Comparison of ENCODE assay signal across 10 mouse cellular contexts in the genomic region with DNA sequence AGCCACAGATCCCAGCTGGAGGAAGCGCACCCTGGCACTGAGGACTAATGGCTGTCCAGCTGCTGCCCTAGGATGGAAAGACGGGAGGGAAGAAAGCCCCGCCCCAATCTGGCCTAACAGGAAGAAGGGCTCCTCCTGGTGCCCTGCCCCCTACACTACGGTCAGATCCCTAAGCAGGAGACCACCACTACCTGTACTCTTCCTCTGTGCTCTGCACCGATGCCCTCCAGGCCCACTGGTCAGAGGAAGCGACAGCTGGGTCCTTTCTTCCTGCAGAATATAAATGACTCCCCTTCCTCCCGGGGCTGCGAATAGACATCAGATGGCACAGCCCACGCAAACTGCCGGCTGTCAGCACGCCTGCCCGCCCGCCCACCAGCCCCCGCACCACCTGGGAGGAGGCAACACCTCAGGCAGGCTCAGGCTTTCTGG. TPM values are rescaled to one million over a fixed set of nuclear protein-coding genes. Genes with fewer than 3 reads are reported as not detected.
DNase-seq lines count a peak whose midpoint lies in the region; ATAC-seq and TF ChIP-seq lines count a peak whose summit lies in the region.
"Had no signal": no experiment of that assay in that cellular context is flagged by ENCODE, and none has a peak within 500 bp of the region (broad histone marks: within the 10 kb centered on the region; RNA-seq: fewer than 3 reads in every experiment).

No protein-coding gene starts in this region.

- peak overlapping the region; percentile 53 for H3K27ac ChIP-seq in heart, embryonic 10.5 days
- no peak overlapping the region for H3K27ac ChIP-seq in heart, postnatal 0 days (ENCODE audit: low read depth)
- peak overlapping the region; percentile 97 for H3K27ac ChIP-seq in left cerebral cortex, adult 2 months
- H3K27ac ChIP-seq in midbrain, embryonic 10.5 days (replicated peaks) = peak overlapping the region; percentile 67
- no peak overlapping the region for H3K27ac ChIP-seq in stomach, embryonic 16.5 days (ENCODE audit: low read length)

- H3K4me2 ChIP-seq in heart, postnatal 0 days (ENCODE audit: low read depth, low read length) = no peak overlapping the region
- peak overlapping the region; percentile 14; the same call in 1 of the 2 replicates for H3K4me2 ChIP-seq in stomach, embryonic 16.5 days (ENCODE audit: low read depth, low read length)

- ATAC-seq in heart, postnatal 0 days (ENCODE audit: insufficient read depth, low read depth) = no peak
- ATAC-seq in stomach, embryonic 16.5 days (ENCODE audit: insufficient read depth, low FRiP score) = no peak

- H3K4me3 ChIP-seq in heart, embryonic 10.5 days = peak overlapping the region; percentile 25; the same call in 1 of the 2 replicates
- no peak overlapping the region for H3K4me3 ChIP-seq in heart, postnatal 0 days (ENCODE audit: low read depth, low read length)
- H3K4me3 ChIP-seq in left cerebral cortex, adult 2 months = peak overlapping the region; percentile 29
- peak overlapping the region; percentile 11; the same call in 1 of the 2 replicates for H3K4me3 ChIP-seq in midbrain, embryonic 10.5 days
- no peak overlapping the region for H3K4me3 ChIP-seq in stomach, embryonic 16.5 days (replicated peaks; ENCODE audit: low read length)

- no peak for TF ChIP-seq EP300 in heart, postnatal 0 days (IDR thresholded peaks at IDR 0.05; ENCODE audit: low read depth)

- peaks cover 60% of the 10 kb centered on the region for H3K4me1 ChIP-seq in heart, embryonic 10.5 days
- peaks cover 21% of the 10 kb centered on the region for H3K4me1 ChIP-seq in heart, postnatal 0 days (ENCODE audit: control insufficient read depth, insufficient read depth)
- H3K4me1 ChIP-seq in midbrain, embryonic 10.5 days = peaks cover 51% of the 10 kb centered on the region
- peaks cover 21% of the 10 kb centered on the region for H3K4me1 ChIP-seq in stomach, embryonic 16.5 days (ENCODE audit: control insufficient read depth, insufficient read depth, low read length)

- peak; percentile 8; the same call in 1 of the 2 replicates for TF ChIP-seq CTCF in heart, postnatal 0 days (IDR thresholded peaks at IDR 0.05; ENCODE audit: low read depth)
- no peak for TF ChIP-seq CTCF in left cerebral cortex, adult 2 months (IDR thresholded peaks at IDR 0.05)

- peaks cover 16% of the 10 kb centered on the region; the same call in 1 of the 2 replicates for H3K36me3 ChIP-seq in heart, embryonic 10.5 days
- peaks cover 5% of the 10 kb centered on the region; the same call in 1 of the 2 replicates for H3K36me3 ChIP-seq in heart, postnatal 0 days (replicated peaks; ENCODE audit: control insufficient read depth, insufficient read depth, low read length)
- peaks cover 20% of the 10 kb centered on the region for H3K36me3 ChIP-seq in midbrain, embryonic 10.5 days
- H3K36me3 ChIP-seq in stomach, embryonic 16.5 days (ENCODE audit: control insufficient read depth, insufficient read depth, low read length) = no peaks in the 10 kb centered on the region

- no peaks in the 10 kb centered on the region for H3K9me3 ChIP-seq in heart, embryonic 10.5 days
- no peaks in the 10 kb centered on the region for H3K9me3 ChIP-seq in heart, postnatal 0 days (replicated peaks; ENCODE audit: control insufficient read depth, low read length)
- no peaks in the 10 kb centered on the region for H3K9me3 ChIP-seq in midbrain, embryonic 10.5 days (replicated peaks)
- no peaks in the 10 kb centered on the region for H3K9me3 ChIP-seq in stomach, embryonic 16.5 days (replicated peaks; ENCODE audit: control insufficient read depth, low read length)
- H3K9me3 ChIP-seq: G1E had no signal

- no peaks in the 10 kb centered on the region; the same call in 1 of the 2 replicates for H3K27me3 ChIP-seq in heart, embryonic 10.5 days (ENCODE audit: insufficient read depth, poor library complexity, severe bottlenecking)
- H3K27me3 ChIP-seq in heart, postnatal 0 days (ENCODE audit: control insufficient read depth, insufficient read depth, low read length) = no peaks in the 10 kb centered on the region
- H3K27me3 ChIP-seq in midbrain, embryonic 10.5 days (ENCODE audit: low read depth, poor library complexity, severe bottlenecking) = no peaks in the 10 kb centered on the region
- H3K27me3 ChIP-seq in stomach, embryonic 16.5 days (ENCODE audit: control insufficient read depth, insufficient read depth, low read length) = no peaks in the 10 kb centered on the region

- WGBS in heart, embryonic 10.5 days = 19% methylated on average over 14 of the region's 14 CpGs
- WGBS in heart, postnatal 0 days = 26% methylated on average over 14 of the region's 14 CpGs
- 23% methylated on average over 14 of the region's 14 CpGs for WGBS in midbrain, embryonic 10.5 days
- whole genome bisulfite sequencing in stomach, embryonic 16.5 days = 26% methylated on average over 13 of the region's 14 CpGs

- intact Hi-C loops in left cerebral cortex, adult 2 months (cut with DNase I) = no loop called here

- no peak for DNase-seq in heart, embryonic 10.5 days (ENCODE audit: low spot score)
- DNase-seq in heart, adult 8-10 months (ENCODE audit: low spot score) = no peak
- peak; percentile 79 for DNase-seq in embryo, embryonic 11 days
- peak; percentile 40 for DNase-seq in heart, postnatal 0 days (ENCODE audit: low spot score)
- DNase-seq in left cerebral cortex, adult 2 months (ENCODE audit: extremely low spot score in 1 of 2, low spot score in 2 of 2) = peak; percentile 79 to 82
- DNase-seq in midbrain, embryonic 10.5 days (ENCODE audit: low spot score) = peak; percentile 47
- DNase-seq in spleen, adult 12 weeks (ENCODE audit: low spot score) = no peak

- peak overlapping the region; percentile 41; the same call in 1 of the 2 replicates for H3K9ac ChIP-seq in heart, postnatal 0 days (replicated peaks; ENCODE audit: low read depth, low read length)
- peak overlapping the region; percentile 12 for H3K9ac ChIP-seq in stomach, embryonic 16.5 days (ENCODE audit: low read length)

RNA-seq across cellular contexts. Expression of gene Cyb561d1, which starts 3.9 kb away (rescaled TPM):
- 3.1 and 3.9 TPM in 2 replicates for polyA plus RNA-seq in heart, embryonic 10.5 days (2016; fragmentation: Nextera tagmentation; extraction: Ambion mirVana)
- 1 to 10 TPM; 5.4 to 8.3 (median 6.5) TPM for total RNA-seq in heart, adult 8-10 months (2022)
- total RNA-seq in heart, postnatal 0 days (2014; rRNA removed; ENCODE audit: low replicate concordance) = 4.0 and 4.7 TPM in 2 replicates
- polyA plus RNA-seq in heart, postnatal 0 days (2015; fragmentation: Nextera tagmentation; extraction: Ambion mirVana) = 3.4 and 3.5 TPM in 2 replicates
- total RNA-seq in left cerebral cortex, adult 2 months (2021) = 10 to 100 TPM; 18.8 to 20.7 TPM
- polyA plus RNA-seq in midbrain, embryonic 10.5 days (2016; fragmentation: Nextera tagmentation; extraction: Ambion mirVana) = 4.9 and 5.0 TPM in 2 replicates
- 4.3 and 4.4 TPM in 2 replicates for polyA plus RNA-seq in stomach, embryonic 16.5 days (2015; fragmentation: Nextera tagmentation; extraction: Ambion mirVana)

RNA-seq across cellular contexts. Expression of gene Amigo1, which starts 10.9 kb away (rescaled TPM):
- 1.4 and 3.3 TPM in 2 replicates for polyA plus RNA-seq in heart, embryonic 10.5 days (2016; fragmentation: Nextera tagmentation; extraction: Ambion mirVana)
- 10 to 100 TPM; 17.2 to 18.9 (median 18.1) TPM for total RNA-seq in heart, adult 8-10 months (2022)
- total RNA-seq in heart, postnatal 0 days (2014; rRNA removed; ENCODE audit: low replicate concordance) = 5.0 and 11.9 TPM in 2 replicates
- 3.5 and 3.8 TPM in 2 replicates for polyA plus RNA-seq in heart, postnatal 0 days (2015; fragmentation: Nextera tagmentation; extraction: Ambion mirVana)
- total RNA-seq in left cerebral cortex, adult 2 months (2021) = 10 to 100 TPM; 80.2 to 82.8 TPM
- polyA plus RNA-seq in midbrain, embryonic 10.5 days (2016; fragmentation: Nextera tagmentation; extraction: Ambion mirVana) = 4.1 and 4.5 TPM in 2 replicates
- polyA plus RNA-seq in stomach, embryonic 16.5 days (2015; fragmentation: Nextera tagmentation; extraction: Ambion mirVana) = 2.4 and 3.1 TPM in 2 replicates

RNA-seq across cellular contexts. Expression of gene Atxn7l2, which starts 13.7 kb away (rescaled TPM):
- polyA plus RNA-seq in heart, embryonic 10.5 days (2016; fragmentation: Nextera tagmentation; extraction: Ambion mirVana) = 9.2 and 11.7 TPM in 2 replicates
- 1 to 10 TPM; 1.7 to 2.7 (median 2.3) TPM for total RNA-seq in heart, adult 8-10 months (2022)
- total RNA-seq in heart, postnatal 0 days (2014; rRNA removed; ENCODE audit: low replicate concordance) = 3.1 and 6.0 TPM in 2 replicates
- 4.1 and 4.3 TPM in 2 replicates for polyA plus RNA-seq in heart, postnatal 0 days (2015; fragmentation: Nextera tagmentation; extraction: Ambion mirVana)
- total RNA-seq in left cerebral cortex, adult 2 months (2021) = 10 to 100 TPM; 30.6 to 32.8 TPM
- 18.1 and 23.5 TPM in 2 replicates for polyA plus RNA-seq in midbrain, embryonic 10.5 days (2016; fragmentation: Nextera tagmentation; extraction: Ambion mirVana)
- polyA plus RNA-seq in stomach, embryonic 16.5 days (2015; fragmentation: Nextera tagmentation; extraction: Ambion mirVana) = 11.5 and 12.5 TPM in 2 replicates

RNA-seq across cellular contexts. Expression of gene Sypl2, which starts 29.4 kb away (rescaled TPM):
- polyA plus RNA-seq in heart, embryonic 10.5 days (2016; fragmentation: Nextera tagmentation; extraction: Ambion mirVana) = 0.39 and 1.0 TPM in 2 replicates
- 1 to 10 TPM; 1.3 to 2.4 (median 2.1) TPM for total RNA-seq in heart, adult 8-10 months (2022)
- 1.8 and 2.0 TPM in 2 replicates for total RNA-seq in heart, postnatal 0 days (2014; rRNA removed; ENCODE audit: low replicate concordance)
- 0.56 and 0.65 TPM in 2 replicates for polyA plus RNA-seq in heart, postnatal 0 days (2015; fragmentation: Nextera tagmentation; extraction: Ambion mirVana)
- 1 to 10 TPM; 1.7 to 2.0 TPM for total RNA-seq in left cerebral cortex, adult 2 months (2021)
- polyA plus RNA-seq in midbrain, embryonic 10.5 days (2016; fragmentation: Nextera tagmentation; extraction: Ambion mirVana) = 0.42 and 0.88 TPM in 2 replicates
- polyA plus RNA-seq in stomach, embryonic 16.5 days (2015; fragmentation: Nextera tagmentation; extraction: Ambion mirVana) = 0.15 and 3.4 TPM in 2 replicates
- polyA plus RNA-seq: G1E had no signal

RNA-seq across cellular contexts. Expression of gene Gpr61, which starts 42.4 kb away (rescaled TPM):
- polyA plus RNA-seq in heart, embryonic 10.5 days (2016; fragmentation: Nextera tagmentation; extraction: Ambion mirVana) = 0.11 and 0.33 TPM in 2 replicates
- total RNA-seq in heart, adult 8-10 months (2022) = not detected
- 0.04 TPM in 1 of 2 replicates, not detected in the other for total RNA-seq in heart, postnatal 0 days (2014; rRNA removed; ENCODE audit: low replicate concordance)
- polyA plus RNA-seq in heart, postnatal 0 days (2015; fragmentation: Nextera tagmentation; extraction: Ambion mirVana) = 0.05 and 0.11 TPM in 2 replicates
- 10 to 100 TPM; 17.0 to 19.0 TPM for total RNA-seq in left cerebral cortex, adult 2 months (2021)
- polyA plus RNA-seq in midbrain, embryonic 10.5 days (2016; fragmentation: Nextera tagmentation; extraction: Ambion mirVana) = 0.33 and 0.41 TPM in 2 replicates
- 0.15 and 0.20 TPM in 2 replicates for polyA plus RNA-seq in stomach, embryonic 16.5 days (2015; fragmentation: Nextera tagmentation; extraction: Ambion mirVana)
- polyA plus RNA-seq: G1E; gonadal fat pad, adult 2 months had no signal

Comparison
In these comparisons a context has a peak if more than half of its experiments do, and no peak if none do; other contexts are left out.
1. DNase-seq: peak in embryo, embryonic 11 days (single experiment), heart, postnatal 0 days (single experiment), left cerebral cortex, adult 2 months (2 of 2) and midbrain, embryonic 10.5 days (single experiment); none in heart, embryonic 10.5 days (single experiment), heart, adult 8-10 months (single experiment) and spleen, adult 12 weeks (single experiment).
2. H3K27ac ChIP-seq: peak in heart, embryonic 10.5 days (single experiment), left cerebral cortex, adult 2 months (single experiment) and midbrain, embryonic 10.5 days (single experiment); none in heart, postnatal 0 days (single experiment) and stomach, embryonic 16.5 days (single experiment).
3. H3K4me3 ChIP-seq: peak in heart, embryonic 10.5 days (single experiment), left cerebral cortex, adult 2 months (single experiment) and midbrain, embryonic 10.5 days (single experiment); none in heart, postnatal 0 days (single experiment) and stomach, embryonic 16.5 days (single experiment).